Mouse (Mus musculus): Measurements from ENCODE around the gene Parl. TPM values are rescaled to one million over a fixed set of nuclear protein-coding genes. Genes with fewer than 3 reads are reported as not detected.
A peak's percentile ranks its signal among the peaks of the same experiment; 100 is the strongest.

Parl gene
- total RNA-seq (2012; rRNA removed) (101 and 116 TPM in 2 replicates), total RNA-seq (2014; rRNA removed) (166 and 205 TPM in 2 replicates), polyA plus RNA-seq (2012; ENCODE audit: insufficient read length, low read depth) (209 and 247 TPM in 2 replicates)

- dilution Hi-C loops (cut with MboI; ENCODE audit: extremely low pct_ligation_motif_present, extremely low pct_unique_long_range_greater_than_20kb, low sequenced_read_pairs) = no loop called here
- Histone ChIP-seq H3K9ac (ENCODE audit: insufficient read depth, low read depth) (peak within 1 kb of the TSS; percentile 84), H3K4me1 (ENCODE audit: control insufficient read depth in 1 of 2, insufficient read depth in 2 of 2) (peaks cover 0 to 31% of the 10 kb centered on the region in 2 experiments; a peak in 2 of 4 replicates), H3K27me3 (replicated peaks) (no peaks in the 10 kb centered on the region), H3K4me2 (ENCODE audit: insufficient read depth, low read depth, poor library complexity, severe bottlenecking) (peak within 1 kb of the TSS; percentile 98), H3K9me3 (replicated peaks; ENCODE audit: low read length) (no peaks in the 10 kb centered on the region), H3K27ac (ENCODE audit: insufficient read depth, low read depth) (peak within 1 kb of the TSS; percentile 5; the same call in 1 of the 2 replicates), H3K79me2 (replicated peaks; ENCODE audit: control insufficient read depth, extremely low read depth, insufficient read depth, poor library complexity, severe bottlenecking) (peaks cover 48% of the 10 kb centered on the region), H3K36me3 (replicated peaks in 1 of 2; ENCODE audit: control insufficient read depth in 1 of 2, insufficient read depth in 1 of 2, low read length in 1 of 2) (peaks cover 11 to 28% of the 10 kb centered on the region in 2 experiments), H3K4me3 (replicated peaks in 1 of 3; ENCODE audit: low read depth in 2 of 3, low read length in 2 of 3, poor library complexity in 1 of 3) (peak within 1 kb of the TSS; percentile 71 to 89 (median 82))
- in situ Hi-C loops (cut with MboI; ENCODE audit: low pct_ligation_motif_present, low pct_unique_long_range_greater_than_20kb, low sequenced_read_pairs) = no loop called here
- DNase-seq (ENCODE audit: extremely low read depth) = peak; percentile 97
- no peak for TF ChIP-seq JUN (IDR thresholded peaks at IDR 0.05; ENCODE audit: insufficient read depth, low read depth, low read length)
- no peak for TF ChIP-seq POLR2AphosphoS2 (IDR thresholded peaks at IDR 0.05; ENCODE audit: low read depth, low read length)
- TF ChIP-seq SIN3A (IDR thresholded peaks at IDR 0.05; ENCODE audit: low read length) = peak; percentile 69
- no peak; the same call in 1 of the 2 replicates for TF ChIP-seq USF1 (IDR thresholded peaks at IDR 0.05; ENCODE audit: low read depth, low read length)
- no peak for TF ChIP-seq ZC3H11A (IDR thresholded peaks at IDR 0.05; ENCODE audit: low read depth, low read length)
- 0 out of 2 replicates have a peak, but pooled peaks have one; percentile 44 for TF ChIP-seq MEF2A (IDR thresholded peaks at IDR 0.05; ENCODE audit: borderline replicate concordance, low read depth, low read length)
- TF ChIP-seq ZKSCAN1 (IDR thresholded peaks at IDR 0.05; ENCODE audit: borderline replicate concordance, low read depth, low read length) = 0 out of 2 replicates have a peak, but pooled peaks have one; percentile 6
- TF ChIP-seq GABPA (IDR thresholded peaks at IDR 0.05; ENCODE audit: insufficient replicate concordance, low read depth, low read length) = no peak
- peak; percentile 91; the same call in 1 of the 2 replicates for TF ChIP-seq UBTF (IDR thresholded peaks at IDR 0.05; ENCODE audit: low read depth, low read length)
- no peak for TF ChIP-seq E2F4 (IDR thresholded peaks at IDR 0.05; ENCODE audit: insufficient replicate concordance, low read depth, low read length)
- no peak for TF ChIP-seq RCOR1 (conservative IDR thresholded peaks at IDR 0.05; ENCODE audit: low read depth, low read length)
- TF ChIP-seq ETS1 (conservative IDR thresholded peaks at IDR 0.05; ENCODE audit: low read depth, low read length) = no peak
- peak; percentile 95 for TF ChIP-seq ELF1 (IDR thresholded peaks at IDR 0.05; ENCODE audit: low read depth, low read length)
- peak; percentile 85 for TF ChIP-seq POLR2A (IDR thresholded peaks at IDR 0.05; ENCODE audit: low read depth, low read length)
- TF ChIP-seq ZMIZ1 (IDR thresholded peaks at IDR 0.05; ENCODE audit: low read depth, low read length) = peak; percentile 29; the same call in 1 of the 2 replicates
- TF ChIP-seq TBP (conservative IDR thresholded peaks at IDR 0.05; ENCODE audit: low read depth, low read length) = peak; percentile 77; the same call in 1 of the 2 replicates
- peak; percentile 92 for TF ChIP-seq CHD2 (IDR thresholded peaks at IDR 0.05; ENCODE audit: low read length)
- TF ChIP-seq ZNF384 (IDR thresholded peaks at IDR 0.05; ENCODE audit: low read depth, low read length) = peak; percentile 99
- TF ChIP-seq HCFC1 (IDR thresholded peaks at IDR 0.05; ENCODE audit: low read depth, low read length) = peak; percentile 91
- no peak for TF ChIP-seq EP300 (IDR thresholded peaks at IDR 0.05; ENCODE audit: low read length)
- peak; percentile 78 for TF ChIP-seq IRF4 (IDR thresholded peaks at IDR 0.05; ENCODE audit: low read depth, low read length)
- peak; percentile 98 for TF ChIP-seq MYC (IDR thresholded peaks at IDR 0.05; ENCODE audit: low read depth, low read length)
- TF ChIP-seq CTCF (conservative IDR thresholded peaks at IDR 0.05 in 1 of 2, IDR thresholded peaks at IDR 0.05 in 1 of 2; ENCODE audit: low read depth in 2 of 2, low read length in 2 of 2) = peak; percentile 76 to 100
- TF ChIP-seq NRF1 (IDR thresholded peaks at IDR 0.05; ENCODE audit: low read depth, low read length) = peak; percentile 47; the same call in 1 of the 2 replicates
- TF ChIP-seq USF2 (conservative IDR thresholded peaks at IDR 0.05; ENCODE audit: low read depth, low read length) = 0 out of 2 replicates have a peak, but pooled peaks have one; percentile 23
- TF ChIP-seq NELFE (IDR thresholded peaks at IDR 0.05; ENCODE audit: low read depth, low read length) = peak; percentile 86; the same call in 1 of the 2 replicates
- TF ChIP-seq TCF12 (IDR thresholded peaks at IDR 0.05; ENCODE audit: low read depth, low read length) = peak; percentile 92
- TF ChIP-seq MAFK (IDR thresholded peaks at IDR 0.05; ENCODE audit: insufficient replicate concordance, low read length) = no peak
- TF ChIP-seq CHD1 (IDR thresholded peaks at IDR 0.05; ENCODE audit: low read depth, low read length) = no peak
- peak; percentile 56; the same call in 1 of the 2 replicates for TF ChIP-seq BHLHE40 (IDR thresholded peaks at IDR 0.05; ENCODE audit: low read depth, low read length)
- TF ChIP-seq KAT2A (IDR thresholded peaks at IDR 0.05; ENCODE audit: insufficient replicate concordance, low read length) = peak; percentile 81; the same call in 1 of the 2 replicates
- TF ChIP-seq MAX (IDR thresholded peaks at IDR 0.05; ENCODE audit: low read length) = peak; percentile 95
- TF ChIP-seq JUND (conservative IDR thresholded peaks at IDR 0.05; ENCODE audit: low read depth, low read length) = no peak; the same call in 1 of the 2 replicates
- TF ChIP-seq MXI1 (IDR thresholded peaks at IDR 0.05; ENCODE audit: low read depth, low read length) = peak; percentile 98
- TF ChIP-seq SMC3 (IDR thresholded peaks at IDR 0.05; ENCODE audit: low read depth, low read length) = peak; percentile 77
- peak; percentile 78 for TF ChIP-seq RAD21 (IDR thresholded peaks at IDR 0.05; ENCODE audit: low read depth, low read length)
Observed at GRCm38 (mm10) chr16:20301770-20302649, at the start of gene Parl. Parl (minus strand) TSS chr16:20302387.

Data from CH12.LX (cell line).